Comparison of ENCODE assay signal across 10 mouse cellular contexts in genomic region chr15:96184666-96185065, GRCm38 (mm10).
DNase-seq lines count a peak whose midpoint lies in the region; ATAC-seq and TF ChIP-seq lines count a peak whose summit lies in the region.
"Had no signal": no experiment of that assay in that cellular context is flagged by ENCODE, and none has a peak within 500 bp of the region (broad histone marks: within the 10 kb centered on the region; RNA-seq: fewer than 3 reads in every experiment).

No protein-coding gene starts in this region.

- no peak overlapping the region for H3K9ac ChIP-seq in heart, adult 2 months (ENCODE audit: low read depth, low read length)
- no peak overlapping the region for H3K9ac ChIP-seq in CH12.LX (ENCODE audit: insufficient read depth, low read depth)
- H3K9ac ChIP-seq in heart, embryonic 13.5 days = no peak overlapping the region

- no peak overlapping the region for H3K4me3 ChIP-seq in heart, adult 2 months
- H3K4me3 ChIP-seq in CH12.LX (replicated peaks in 1 of 3; ENCODE audit: low read depth in 2 of 3, low read length in 2 of 3, poor library complexity in 1 of 3) = no peak overlapping the region
- no peak overlapping the region for H3K4me3 ChIP-seq in heart, embryonic 13.5 days

- peaks cover 1% of the 10 kb centered on the region; the same call in 1 of the 2 replicates for H3K4me1 ChIP-seq in heart, adult 2 months (ENCODE audit: control insufficient read depth, insufficient read depth, low read length)
- H3K4me1 ChIP-seq in CH12.LX (ENCODE audit: control insufficient read depth in 1 of 2, insufficient read depth in 2 of 2) = peaks cover 9 to 40% of the 10 kb centered on the region in 2 experiments; a peak in 3 of 4 replicates
- peaks cover 24% of the 10 kb centered on the region for H3K4me1 ChIP-seq in heart, embryonic 13.5 days

- H3K36me3 ChIP-seq in heart, adult 2 months (ENCODE audit: control insufficient read depth, insufficient read depth, low read length) = no peaks in the 10 kb centered on the region
- H3K36me3 ChIP-seq in CH12.LX (replicated peaks in 1 of 2; ENCODE audit: control insufficient read depth in 1 of 2, insufficient read depth in 1 of 2, low read length in 1 of 2) = peaks cover 0 to 17% of the 10 kb centered on the region in 2 experiments
- H3K36me3 ChIP-seq in heart, embryonic 13.5 days = no peaks in the 10 kb centered on the region
- H3K36me3 ChIP-seq: G1E had no signal

- in situ Hi-C loops in CH12.LX (cut with MboI; ENCODE audit: low pct_ligation_motif_present, low pct_unique_long_range_greater_than_20kb, low sequenced_read_pairs) = no loop called here

- dilution Hi-C loops in CH12.LX (cut with MboI; ENCODE audit: extremely low pct_ligation_motif_present, extremely low pct_unique_long_range_greater_than_20kb, low sequenced_read_pairs) = no loop called here

- no peak overlapping the region for H3K27ac ChIP-seq in heart, adult 2 months
- H3K27ac ChIP-seq in CH12.LX (ENCODE audit: insufficient read depth, low read depth) = no peak overlapping the region
- peak overlapping the region; percentile 93 for H3K27ac ChIP-seq in heart, embryonic 13.5 days (replicated peaks)

- intact Hi-C loops in heart, adult 2 months (cut with DNase I) = no loop called here

- no peak for ATAC-seq in heart, embryonic 13.5 days (ENCODE audit: extremely low read depth, insufficient number of reproducible peaks, low FRiP score, low TSS enrichment)
- peak; percentile 65 for ATAC-seq in megakaryocyte, adult 5-6 weeks (ENCODE audit: poor library complexity, severe bottlenecking)

- TF ChIP-seq POLR2A in heart, adult 2 months (IDR thresholded peaks at IDR 0.05; ENCODE audit: insufficient read depth, low read depth, low read length) = no peak
- no peak for TF ChIP-seq POLR2A in CH12.LX (IDR thresholded peaks at IDR 0.05; ENCODE audit: low read depth, low read length)

- no peak overlapping the region for H3K4me2 ChIP-seq in CH12.LX (ENCODE audit: insufficient read depth, low read depth, poor library complexity, severe bottlenecking)
- no peak overlapping the region for H3K4me2 ChIP-seq in heart, embryonic 13.5 days

- peak; percentile 61 for TF ChIP-seq CTCF in heart, adult 2 months (IDR thresholded peaks at IDR 0.05)
- TF ChIP-seq CTCF in CH12.LX (conservative IDR thresholded peaks at IDR 0.05 in 1 of 2, IDR thresholded peaks at IDR 0.05 in 1 of 2; ENCODE audit: low read depth in 2 of 2, low read length in 2 of 2) = peak in 1 of 2 experiments; percentile 42; a peak in 2 of 4 replicates

- DNase-seq in heart, adult 2 months = peak; percentile 15 to 23
- no peak for DNase-seq in heart, adult 8-10 months (ENCODE audit: low spot score)
- DNase-seq in CH12.LX (ENCODE audit: extremely low read depth) = peak; percentile 34
- DNase-seq in cerebellum, adult 11 months = no peak
- no peak for DNase-seq in embryo, embryonic 9.5 days (ENCODE audit: extremely low spot score)
- DNase-seq in spleen, postnatal 14 days (ENCODE audit: low spot score in 2 of 2) = no peak
- DNase-seq: gastrocnemius, postnatal 25 days had no signal

- H3K79me2 ChIP-seq in heart, adult 2 months (replicated peaks; ENCODE audit: control insufficient read depth, insufficient read depth, low read length) = no peaks in the 10 kb centered on the region
- H3K79me2 ChIP-seq in CH12.LX (replicated peaks; ENCODE audit: control insufficient read depth, extremely low read depth, insufficient read depth, poor library complexity, severe bottlenecking) = no peaks in the 10 kb centered on the region

- no peaks in the 10 kb centered on the region for H3K27me3 ChIP-seq in heart, adult 2 months (ENCODE audit: control insufficient read depth, insufficient read depth, low read length)
- no peaks in the 10 kb centered on the region for H3K27me3 ChIP-seq in CH12.LX (replicated peaks)
- no peaks in the 10 kb centered on the region for H3K27me3 ChIP-seq in heart, embryonic 13.5 days (replicated peaks)

- no peaks in the 10 kb centered on the region for H3K9me3 ChIP-seq in CH12.LX (replicated peaks; ENCODE audit: low read length)
- H3K9me3 ChIP-seq in heart, embryonic 13.5 days = no peaks in the 10 kb centered on the region

- TF ChIP-seq RAD21 in CH12.LX (IDR thresholded peaks at IDR 0.05; ENCODE audit: low read depth, low read length) = no peak; the same call in 1 of the 2 replicates

- no peak for TF ChIP-seq EP300 in heart, adult 2 months (IDR thresholded peaks at IDR 0.05; ENCODE audit: insufficient read depth, low read depth, low read length)
- TF ChIP-seq EP300 in CH12.LX (IDR thresholded peaks at IDR 0.05; ENCODE audit: low read length) = no peak

- 65% methylated on average over 8 of the region's 8 CpGs for WGBS in heart, adult 2 months
- 55% methylated on average over 8 of the region's 8 CpGs for WGBS in heart, embryonic 13.5 days

TF ChIP-seq in CH12.LX, 34 proteins besides CTCF, POLR2A, EP300 and RAD21:
- TF ChIP-seq GABPA (IDR thresholded peaks at IDR 0.05; ENCODE audit: insufficient replicate concordance, low read depth, low read length) (no peak), KAT2A (IDR thresholded peaks at IDR 0.05; ENCODE audit: insufficient replicate concordance, low read length) (no peak), MAZ (IDR thresholded peaks at IDR 0.05; ENCODE audit: low read depth, low read length) (no peak), USF1 (IDR thresholded peaks at IDR 0.05; ENCODE audit: low read depth, low read length) (no peak), NELFE (IDR thresholded peaks at IDR 0.05; ENCODE audit: low read depth, low read length) (no peak), MXI1 (IDR thresholded peaks at IDR 0.05; ENCODE audit: low read depth, low read length) (no peak), SMC3 (IDR thresholded peaks at IDR 0.05; ENCODE audit: low read depth, low read length) (no peak), ZNF384 (IDR thresholded peaks at IDR 0.05; ENCODE audit: low read depth, low read length) (no peak)
TF ChIP-seq in CH12.LX: peak in this region for 0.

Comparison
In these comparisons a context has a peak if more than half of its experiments do, and no peak if none do; other contexts are left out.
1. DNase-seq: peak in heart, adult 2 months (2 of 2) and CH12.LX (single experiment); none in heart, adult 8-10 months (single experiment), cerebellum, adult 11 months (single experiment), embryo, embryonic 9.5 days (single experiment) and spleen, postnatal 14 days (0 of 2).